22 mouse cellular contexts compared by ENCODE assay signal in the genomic region with DNA sequence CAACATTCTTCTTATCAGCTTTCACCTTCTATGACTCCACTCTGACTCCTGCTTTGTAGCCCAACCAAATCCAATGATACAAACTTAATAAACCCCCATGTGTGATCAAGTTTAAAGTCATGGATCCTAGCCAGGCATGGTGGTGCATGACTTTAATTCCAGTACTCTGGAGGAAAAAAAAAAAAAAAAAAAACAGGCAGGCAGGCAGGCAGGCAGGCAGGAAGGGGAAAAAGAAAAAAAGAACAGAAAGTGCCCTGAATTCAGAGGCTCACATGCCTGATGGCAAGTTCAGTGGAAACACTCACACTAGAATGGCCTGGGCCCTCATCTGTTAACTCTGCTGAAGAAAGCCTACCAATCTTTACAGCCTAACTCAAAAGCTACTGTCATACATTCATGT. TPM values are rescaled to one million over a fixed set of nuclear protein-coding genes. Genes with fewer than 3 reads are reported as not detected.
A peak's percentile ranks its signal among the peaks of the same experiment; 100 is the strongest.
DNase-seq lines count a peak whose midpoint lies in the region; ATAC-seq and TF ChIP-seq lines count a peak whose summit lies in the region.
"Had no signal": no experiment of that assay in that cellular context is flagged by ENCODE, and none has a peak within 500 bp of the region (broad histone marks: within the 10 kb centered on the region; RNA-seq: fewer than 3 reads in every experiment).

No protein-coding gene starts in this region.

- no peaks in the 10 kb centered on the region for H3K9me3 ChIP-seq in megakaryocyte, embryonic 14.5 days
- H3K9me3 ChIP-seq in liver, embryonic 13.5 days (replicated peaks): no peaks in the 10 kb centered on the region
- H3K9me3 ChIP-seq in forebrain, embryonic 13.5 days (replicated peaks): no peaks in the 10 kb centered on the region

- no peak for ATAC-seq in megakaryocyte, adult 5-6 weeks (ENCODE audit: poor library complexity, severe bottlenecking)
- no peak for ATAC-seq in liver, embryonic 13.5 days (ENCODE audit: low read depth)
- no peak for ATAC-seq in forebrain, embryonic 13.5 days
- ATAC-seq: Patski had no signal

- H3K4me1 ChIP-seq in megakaryocyte, embryonic 14.5 days: peaks cover 94% of the 10 kb centered on the region
- H3K4me1 ChIP-seq in liver, embryonic 13.5 days (replicated peaks): peaks cover 97% of the 10 kb centered on the region
- H3K4me1 ChIP-seq in forebrain, embryonic 13.5 days: no peaks in the 10 kb centered on the region

- H3K9ac ChIP-seq in liver, embryonic 13.5 days: peak overlapping the region; percentile 47; the same call in 1 of the 2 replicates
- H3K9ac ChIP-seq in forebrain, embryonic 13.5 days: no peak overlapping the region
- H3K9ac ChIP-seq: hindbrain, embryonic 14.5 days had no signal

- H3K27me3 ChIP-seq in megakaryocyte, embryonic 14.5 days (replicated peaks): no peaks in the 10 kb centered on the region
- H3K27me3 ChIP-seq in liver, embryonic 13.5 days: no peaks in the 10 kb centered on the region
- H3K27me3 ChIP-seq in forebrain, embryonic 13.5 days: no peaks in the 10 kb centered on the region
- H3K27me3 ChIP-seq: Patski had no signal

- no peak overlapping the region for H3K4me3 ChIP-seq in gastrocnemius, adult 2 months
- H3K4me3 ChIP-seq in megakaryocyte, embryonic 14.5 days (replicated peaks): peak overlapping the region; percentile 82
- no peak overlapping the region for H3K4me3 ChIP-seq in liver, embryonic 13.5 days (replicated peaks)
- H3K4me3 ChIP-seq in forebrain, embryonic 13.5 days: no peak overlapping the region
- H3K4me3 ChIP-seq: myocyte had no signal

- H3K27ac ChIP-seq in gastrocnemius, adult 2 months: peak overlapping the region; percentile 56
- peak overlapping the region; percentile 99 for H3K27ac ChIP-seq in liver, embryonic 13.5 days
- no peak overlapping the region for H3K27ac ChIP-seq in forebrain, embryonic 13.5 days
- H3K27ac ChIP-seq: hindbrain, embryonic 14.5 days had no signal

- peaks cover 9% of the 10 kb centered on the region for H3K36me3 ChIP-seq in megakaryocyte, embryonic 14.5 days (replicated peaks; ENCODE audit: low read length)
- peaks cover 38% of the 10 kb centered on the region for H3K36me3 ChIP-seq in liver, embryonic 13.5 days
- no peaks in the 10 kb centered on the region for H3K36me3 ChIP-seq in forebrain, embryonic 13.5 days (ENCODE audit: poor library complexity, severe bottlenecking)

- no peak for TF ChIP-seq CTCF in gastrocnemius, adult 2 months (IDR thresholded peaks at IDR 0.05)

- peak overlapping the region; percentile 4; the same call in 1 of the 2 replicates for H3K4me2 ChIP-seq in liver, embryonic 13.5 days
- H3K4me2 ChIP-seq in forebrain, embryonic 13.5 days: no peak overlapping the region
- H3K4me2 ChIP-seq: heart, embryonic 11.5 days; hindbrain, embryonic 14.5 days had no signal

- no peak for DNase-seq in gastrocnemius, adult 2 months
- no peak for DNase-seq in gastrocnemius, postnatal 25 days
- no peak for DNase-seq in liver, embryonic 13.5 days
- no peak for DNase-seq in layer of hippocampus, adult 8-10 months (ENCODE audit: low spot score in 2 of 2)
- DNase-seq in embryo, embryonic 9.5 days (ENCODE audit: extremely low spot score): no peak
- DNase-seq: adrenal gland, adult 8-10 months; cerebellum, adult 11 months; cerebellum, postnatal 14 days; embryo, embryonic 11 days; gastrocnemius, postnatal 36 days; heart, postnatal 36 days; kidney, adult 11 months; layer of hippocampus, postnatal 36 days; midbrain, embryonic 14.5 days; thymus, postnatal 36 days had no signal

- intact Hi-C loops in gastrocnemius, adult 2 months (cut with DNase I): no loop called here

RNA-seq across cellular contexts. Expression of a gene that starts 12.9 kb away (rescaled TPM):
- total RNA-seq in gastrocnemius, adult 2 months (2021): 10 to 100 TPM; 39.8 to 43.6 TPM
- total RNA-seq in gastrocnemius, postnatal 25 days (2021): 10 to 100 TPM; 24.1 to 39.7 TPM
- 7.0 and 10.9 TPM in 2 replicates for polyA plus RNA-seq in megakaryocyte, embryonic 14.5 days (2012; ENCODE audit: insufficient read depth, low replicate concordance)
- 45.0 and 56.3 TPM in 2 replicates for total RNA-seq in megakaryocyte, adult 5-6 weeks (2015)
- total RNA-seq in megakaryocyte, adult 5-6 weeks (2017): 29.8 and 31.6 TPM in 2 replicates
- 75.1 and 80.8 TPM in 2 replicates for polyA plus RNA-seq in liver, embryonic 13.5 days (2015; fragmentation: Nextera tagmentation; extraction: Ambion mirVana)
- 3.1 and 6.8 TPM in 2 replicates for polyA plus RNA-seq in forebrain, embryonic 13.5 days (2015; fragmentation: Nextera tagmentation; extraction: Ambion mirVana)
- 1 to 10 TPM; 3.9 to 5.0 (median 4.3) TPM for total RNA-seq in layer of hippocampus, adult 8-10 months (2022)

Comparison
In these comparisons a context has a peak if more than half of its experiments do, and no peak if none do; other contexts are left out.
1. RNA of a gene that starts 12.9 kb away (total RNA-seq): 29.8 to 56.3 TPM in megakaryocyte, adult 5-6 weeks, 39.8 to 43.6 TPM in gastrocnemius, adult 2 months and 24.1 to 39.7 TPM in gastrocnemius, postnatal 25 days; 3.9 to 5.0 TPM in layer of hippocampus, adult 8-10 months; every median in the first group is over 4 times any median in the second.